In the genomic region with DNA sequence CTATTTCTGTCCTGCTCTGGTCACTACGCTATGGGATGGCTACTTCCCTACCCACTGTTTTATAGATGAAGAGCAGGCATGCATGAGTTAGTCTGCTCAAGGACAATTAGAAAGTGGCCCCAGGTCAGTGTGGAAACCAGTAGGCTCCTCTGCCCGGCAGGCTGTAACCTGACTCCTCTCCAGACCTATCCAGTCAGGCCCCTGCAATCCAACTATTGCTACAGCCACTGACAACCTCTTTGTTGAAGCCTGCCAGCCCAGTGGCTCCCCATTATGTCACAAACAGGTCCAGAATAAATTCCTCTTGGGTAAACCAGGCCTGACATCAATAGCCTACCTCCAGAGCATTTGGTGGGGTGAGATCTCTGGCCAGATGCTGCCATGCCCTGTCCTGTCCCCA, we compare ENCODE assay signal across 14 mouse cellular contexts. TPM values are rescaled to one million over a fixed set of nuclear protein-coding genes. Genes with fewer than 3 reads are reported as not detected.
DNase-seq lines count a peak whose midpoint lies in the region; ATAC-seq lines count a peak whose summit lies in the region.
"Had no signal": no experiment of that assay in that cellular context is flagged by ENCODE, and none has a peak within 500 bp of the region (broad histone marks: within the 10 kb centered on the region; RNA-seq: fewer than 3 reads in every experiment).

No protein-coding gene starts in this region.

- no peak overlapping the region for H3K4me3 ChIP-seq in hindbrain, embryonic 11.5 days (ENCODE audit: low read depth, low read length)
- no peak overlapping the region for H3K4me3 ChIP-seq in hindbrain, embryonic 16.5 days (ENCODE audit: low read length)
- H3K4me3 ChIP-seq in embryonic facial prominence, embryonic 12.5 days = no peak overlapping the region
- H3K4me3 ChIP-seq in stomach, embryonic 15.5 days (replicated peaks) = no peak overlapping the region
- H3K4me3 ChIP-seq: lung, embryonic 15.5 days had no signal

- WGBS in hindbrain, embryonic 11.5 days = 12% methylated on average over 2 of the region's 2 CpGs
- 32% methylated on average over 2 of the region's 2 CpGs for WGBS in hindbrain, embryonic 16.5 days
- WGBS in embryonic facial prominence, embryonic 12.5 days = 14% methylated on average over 2 of the region's 2 CpGs
- WGBS in stomach, embryonic 15.5 days = 54% methylated on average over 2 of the region's 2 CpGs

- peak overlapping the region; percentile 79 for H3K27ac ChIP-seq in hindbrain, embryonic 11.5 days (ENCODE audit: low read depth, low read length)
- H3K27ac ChIP-seq in hindbrain, embryonic 16.5 days (ENCODE audit: low read depth, low read length) = no peak overlapping the region
- H3K27ac ChIP-seq in embryonic facial prominence, embryonic 12.5 days = peak overlapping the region; percentile 13; the same call in 1 of the 2 replicates
- no peak overlapping the region for H3K27ac ChIP-seq in stomach, embryonic 15.5 days
- H3K27ac ChIP-seq: lung, embryonic 15.5 days had no signal

- H3K27me3 ChIP-seq in hindbrain, embryonic 11.5 days (ENCODE audit: control insufficient read depth, insufficient read depth, low read length) = no peaks in the 10 kb centered on the region
- no peaks in the 10 kb centered on the region for H3K27me3 ChIP-seq in hindbrain, embryonic 16.5 days (replicated peaks; ENCODE audit: control insufficient read depth, insufficient read depth, low read length)
- no peaks in the 10 kb centered on the region for H3K27me3 ChIP-seq in embryonic facial prominence, embryonic 12.5 days
- H3K27me3 ChIP-seq in stomach, embryonic 15.5 days (replicated peaks) = no peaks in the 10 kb centered on the region
- H3K27me3 ChIP-seq: lung, embryonic 15.5 days had no signal

- DNase-seq in hindbrain, embryonic 11.5 days (ENCODE audit: low spot score) = no peak
- DNase-seq in retina, embryonic 14.5 days (ENCODE audit: low spot score) = peak; percentile 61
- DNase-seq in retina, postnatal 1 day = no peak
- no peak for DNase-seq in adrenal gland, adult 8-10 months
- DNase-seq in right cerebral cortex, postnatal 14 days = no peak
- DNase-seq: adrenal gland, postnatal 10 days; gastrocnemius, postnatal 10 days; layer of hippocampus, adult 9-11 months; right cerebral cortex, postnatal 25 days; thymus, postnatal 14 days had no signal

- H3K4me2 ChIP-seq in hindbrain, embryonic 11.5 days (replicated peaks; ENCODE audit: low read depth, low read length) = no peak overlapping the region
- no peak overlapping the region for H3K4me2 ChIP-seq in hindbrain, embryonic 16.5 days (ENCODE audit: low read length)
- H3K4me2 ChIP-seq in embryonic facial prominence, embryonic 12.5 days (replicated peaks) = no peak overlapping the region
- H3K4me2 ChIP-seq in stomach, embryonic 15.5 days = no peak overlapping the region
- H3K4me2 ChIP-seq: lung, embryonic 15.5 days had no signal

- ATAC-seq in hindbrain, embryonic 11.5 days (ENCODE audit: low FRiP score) = peak; percentile 74
- ATAC-seq in hindbrain, embryonic 16.5 days = no peak
- ATAC-seq in embryonic facial prominence, embryonic 12.5 days (ENCODE audit: insufficient number of reproducible peaks, insufficient read depth, low FRiP score, low TSS enrichment) = no peak
- peak; percentile 53; the same call in 1 of the 2 replicates for ATAC-seq in stomach, embryonic 15.5 days (ENCODE audit: insufficient read depth, low FRiP score, low read depth)

- peaks cover 13% of the 10 kb centered on the region for H3K4me1 ChIP-seq in hindbrain, embryonic 11.5 days (replicated peaks; ENCODE audit: control insufficient read depth, insufficient read depth, low read length)
- H3K4me1 ChIP-seq in hindbrain, embryonic 16.5 days (ENCODE audit: control insufficient read depth, insufficient read depth, low read depth, low read length) = no peaks in the 10 kb centered on the region
- H3K4me1 ChIP-seq in embryonic facial prominence, embryonic 12.5 days = peaks cover 10% of the 10 kb centered on the region
- H3K4me1 ChIP-seq in stomach, embryonic 15.5 days = peaks cover 6% of the 10 kb centered on the region

- no peaks in the 10 kb centered on the region for H3K36me3 ChIP-seq in hindbrain, embryonic 11.5 days (ENCODE audit: control insufficient read depth, insufficient read depth, low read length)
- H3K36me3 ChIP-seq in hindbrain, embryonic 16.5 days (ENCODE audit: control insufficient read depth, insufficient read depth, low read length) = no peaks in the 10 kb centered on the region
- no peaks in the 10 kb centered on the region for H3K36me3 ChIP-seq in embryonic facial prominence, embryonic 12.5 days
- H3K36me3 ChIP-seq in stomach, embryonic 15.5 days = no peaks in the 10 kb centered on the region
- H3K36me3 ChIP-seq: lung, embryonic 15.5 days had no signal

- H3K9ac ChIP-seq in hindbrain, embryonic 11.5 days (ENCODE audit: low read depth, low read length) = no peak overlapping the region
- no peak overlapping the region for H3K9ac ChIP-seq in hindbrain, embryonic 16.5 days (ENCODE audit: low read depth, low read length)
- H3K9ac ChIP-seq in embryonic facial prominence, embryonic 12.5 days = no peak overlapping the region
- H3K9ac ChIP-seq in stomach, embryonic 15.5 days = no peak overlapping the region
- H3K9ac ChIP-seq: lung, embryonic 15.5 days had no signal

- no peaks in the 10 kb centered on the region for H3K9me3 ChIP-seq in hindbrain, embryonic 11.5 days (ENCODE audit: control insufficient read depth, low read length)
- H3K9me3 ChIP-seq in hindbrain, embryonic 16.5 days (ENCODE audit: control insufficient read depth, low read length) = no peaks in the 10 kb centered on the region
- no peaks in the 10 kb centered on the region for H3K9me3 ChIP-seq in embryonic facial prominence, embryonic 12.5 days
- no peaks in the 10 kb centered on the region for H3K9me3 ChIP-seq in stomach, embryonic 15.5 days
- H3K9me3 ChIP-seq: lung, embryonic 15.5 days had no signal

RNA-seq across cellular contexts. Expression of gene C130032M10Rik, which starts 21.1 kb away (rescaled TPM):
- not detected in 2 replicates for polyA plus RNA-seq in hindbrain, embryonic 11.5 days (2014; fragmentation: Nextera tagmentation; extraction: Ambion mirVana)
- polyA plus RNA-seq in hindbrain, embryonic 16.5 days (2015; fragmentation: Nextera tagmentation; extraction: Ambion mirVana) = not detected in 2 replicates
- polyA plus RNA-seq in embryonic facial prominence, embryonic 12.5 days (2016; fragmentation: Nextera tagmentation; extraction: Ambion mirVana) = 0.43 and 0.60 TPM in 2 replicates
- polyA plus RNA-seq in stomach, embryonic 15.5 days (2015; fragmentation: Nextera tagmentation; extraction: Ambion mirVana) = 0.19 and 0.64 TPM in 2 replicates
- under 1 TPM in 1 of 4 experiments, not detected in 3; 0.43 TPM for total RNA-seq in adrenal gland, adult 8-10 months (2022)
- total RNA-seq: adrenal gland, postnatal 10 days; gastrocnemius, postnatal 10 days had no signal
- polyA plus RNA-seq: lung, embryonic 15.5 days had no signal

RNA-seq across cellular contexts. Expression of gene Trim71, which starts 27.5 kb away (rescaled TPM):
- polyA plus RNA-seq in hindbrain, embryonic 11.5 days (2014; fragmentation: Nextera tagmentation; extraction: Ambion mirVana) = 1.9 and 2.7 TPM in 2 replicates
- polyA plus RNA-seq in hindbrain, embryonic 16.5 days (2015; fragmentation: Nextera tagmentation; extraction: Ambion mirVana) = 0.14 and 0.24 TPM in 2 replicates
- polyA plus RNA-seq in embryonic facial prominence, embryonic 12.5 days (2016; fragmentation: Nextera tagmentation; extraction: Ambion mirVana) = 0.95 and 1.1 TPM in 2 replicates
- polyA plus RNA-seq in stomach, embryonic 15.5 days (2015; fragmentation: Nextera tagmentation; extraction: Ambion mirVana) = 2.0 and 2.2 TPM in 2 replicates
- total RNA-seq in adrenal gland, adult 8-10 months (2022) = under 1 TPM in 1 of 4 experiments, not detected in 3; 0.03 TPM

RNA-seq across cellular contexts. Expression of gene Ccr4, which starts 31.9 kb away (rescaled TPM):
- not detected in 2 replicates for polyA plus RNA-seq in hindbrain, embryonic 11.5 days (2014; fragmentation: Nextera tagmentation; extraction: Ambion mirVana)
- not detected in 2 replicates for polyA plus RNA-seq in hindbrain, embryonic 16.5 days (2015; fragmentation: Nextera tagmentation; extraction: Ambion mirVana)
- polyA plus RNA-seq in embryonic facial prominence, embryonic 12.5 days (2016; fragmentation: Nextera tagmentation; extraction: Ambion mirVana) = not detected in 2 replicates
- 0.04 TPM in 1 of 2 replicates, not detected in the other for polyA plus RNA-seq in stomach, embryonic 15.5 days (2015; fragmentation: Nextera tagmentation; extraction: Ambion mirVana)
- not detected for total RNA-seq in adrenal gland, adult 8-10 months (2022)
- total RNA-seq: gastrocnemius, postnatal 10 days had no signal

Comparison
In these comparisons a context has a peak if more than half of its experiments do, and no peak if none do; other contexts are left out.
1. ATAC-seq: peak in hindbrain, embryonic 11.5 days (single experiment) and stomach, embryonic 15.5 days (single experiment); none in hindbrain, embryonic 16.5 days (single experiment) and embryonic facial prominence, embryonic 12.5 days (single experiment).
2. H3K27ac ChIP-seq: peak in hindbrain, embryonic 11.5 days (single experiment) and embryonic facial prominence, embryonic 12.5 days (single experiment); none in hindbrain, embryonic 16.5 days (single experiment) and stomach, embryonic 15.5 days (single experiment).